Comparison of ENCODE assay signal across 23 mouse cellular contexts in genomic region chr1:94993338-94993737, GRCm38 (mm10).
DNase-seq lines count a peak whose midpoint lies in the region; TF ChIP-seq lines count a peak whose summit lies in the region.
"Had no signal": no experiment of that assay in that cellular context is flagged by ENCODE, and none has a peak within 500 bp of the region (broad histone marks: within the 10 kb centered on the region; RNA-seq: fewer than 3 reads in every experiment).

No protein-coding gene starts in this region.

- no peaks in the 10 kb centered on the region for H3K27me3 ChIP-seq in ES-Bruce4 (ENCODE audit: control insufficient read depth, insufficient read depth, low read length, poor library complexity, severe bottlenecking)
- H3K27me3 ChIP-seq: CH12.LX; embryonic facial prominence, embryonic 13.5 days; embryonic facial prominence, embryonic 15.5 days; forebrain, embryonic 12.5 days; Patski had no signal

- H3K27ac ChIP-seq in ES-Bruce4 (ENCODE audit: insufficient read depth, low read length) = peak overlapping the region; percentile 17; the same call in 1 of the 2 replicates
- no peak overlapping the region for H3K27ac ChIP-seq in ES-E14 (ENCODE audit: insufficient read depth, low read depth, low read length, poor library complexity, severe bottlenecking)
- H3K27ac ChIP-seq: embryonic facial prominence, embryonic 13.5 days; embryonic facial prominence, embryonic 15.5 days; forebrain, embryonic 10.5 days; forebrain, embryonic 12.5 days had no signal

- in situ Hi-C loops in ES-E14 (cut with MboI; ENCODE audit: low sequenced_read_pairs in 2 of 2, unreplicated experiment in 2 of 2) = no loop called here

- DNase-seq in ES-E14 (ENCODE audit: low read depth, low spot score) (peak; percentile 26), WW6 (ENCODE audit: low read depth, low spot score) (peak; percentile 3)
- DNase-seq in lung, postnatal 36 days = no peak
- DNase-seq in adrenal gland, adult 2 months = no peak
- no peak for DNase-seq in cerebellum, postnatal 10 days
- DNase-seq: adrenal gland, adult 8-10 months; adrenal gland, postnatal 14 days; adrenal gland, postnatal 36 days; B cell, adult 2 months; cerebellum, adult 11-12 months; cerebellum, adult 2 months; cerebellum, adult 9-10 months; cerebellum, postnatal 14 days; cerebellum, postnatal 36 days; embryo, embryonic 11 days had no signal

- no peak for TF ChIP-seq CTCF in ES-Bruce4 (IDR thresholded peaks at IDR 0.05; ENCODE audit: low read depth, low read length)

- TF ChIP-seq EP300 in ES-Bruce4 (IDR thresholded peaks at IDR 0.05; ENCODE audit: insufficient read depth, low read depth, low read length) = no peak

- no peaks in the 10 kb centered on the region for H3K4me1 ChIP-seq in ES-Bruce4 (ENCODE audit: control insufficient read depth, insufficient read depth, low read length)
- H3K4me1 ChIP-seq in ES-E14 (ENCODE audit: control insufficient read depth in 2 of 2, insufficient read depth in 2 of 2, low read length in 2 of 2, poor library complexity in 1 of 2) = peaks cover 0 to 2% of the 10 kb centered on the region in 2 experiments; a peak in 1 of 4 replicates
- H3K4me1 ChIP-seq: embryonic facial prominence, embryonic 13.5 days; embryonic facial prominence, embryonic 15.5 days had no signal

- H3K36me3 ChIP-seq in ES-Bruce4 (ENCODE audit: control insufficient read depth, insufficient read depth, low read length, poor library complexity, severe bottlenecking) (no peaks in the 10 kb centered on the region), ES-E14 (ENCODE audit: control insufficient read depth, insufficient read depth, low read length, poor library complexity, severe bottlenecking) (no peaks in the 10 kb centered on the region)
- H3K36me3 ChIP-seq: embryonic facial prominence, embryonic 13.5 days; embryonic facial prominence, embryonic 15.5 days; forebrain, embryonic 10.5 days; forebrain, embryonic 12.5 days had no signal

- no peak overlapping the region for H3K4me3 ChIP-seq in ES-Bruce4 (ENCODE audit: low read depth, low read length)
- no peak overlapping the region for H3K4me3 ChIP-seq in ES-E14 (ENCODE audit: insufficient read depth in 1 of 2, low read depth in 1 of 2, low read length in 2 of 2, poor library complexity in 1 of 2, severe bottlenecking in 1 of 2)
- H3K4me3 ChIP-seq: embryonic facial prominence, embryonic 13.5 days; embryonic facial prominence, embryonic 15.5 days; erythroblast, embryonic 14.5 days; forebrain, embryonic 10.5 days; forebrain, embryonic 12.5 days had no signal

- H3K9me3 ChIP-seq in ES-Bruce4 (replicated peaks; ENCODE audit: control insufficient read depth, insufficient read depth, low read length, poor library complexity, severe bottlenecking) (no peaks in the 10 kb centered on the region), ES-E14 (ENCODE audit: control insufficient read depth, insufficient read depth, low read depth, low read length) (no peaks in the 10 kb centered on the region)
- H3K9me3 ChIP-seq: embryonic facial prominence, embryonic 13.5 days; embryonic facial prominence, embryonic 15.5 days; forebrain, embryonic 10.5 days; forebrain, embryonic 12.5 days had no signal

- no peak for TF ChIP-seq POLR2A in ES-Bruce4 (IDR thresholded peaks at IDR 0.05; ENCODE audit: insufficient read depth, low read length)

- no peak overlapping the region for H3K9ac ChIP-seq in ES-Bruce4 (ENCODE audit: low read depth, poor library complexity, severe bottlenecking)
- no peak overlapping the region for H3K9ac ChIP-seq in ES-E14 (ENCODE audit: insufficient read depth, low read depth, low read length, poor library complexity, severe bottlenecking)
- H3K9ac ChIP-seq: embryonic facial prominence, embryonic 13.5 days; embryonic facial prominence, embryonic 15.5 days; forebrain, embryonic 12.5 days had no signal

TF ChIP-seq in ES-E14, 5 proteins besides CTCF, POLR2A, EP300 and RAD21:
- TF ChIP-seq CHD2 (IDR thresholded peaks at IDR 0.05; ENCODE audit: low read depth, low read length) (0 out of 2 replicates have a peak, but pooled peaks have one; percentile 24), ZNF384 (IDR thresholded peaks at IDR 0.05; ENCODE audit: low read depth, low read length) (no peak), ZC3H11A (IDR thresholded peaks at IDR 0.05; ENCODE audit: borderline replicate concordance, low read depth, low read length) (no peak), MAFK (IDR thresholded peaks at IDR 0.05; ENCODE audit: insufficient read depth, low read depth, low read length) (no peak)

Comparison
In these comparisons a context has a peak if more than half of its experiments do, and no peak if none do; other contexts are left out.
1. DNase-seq: peak in ES-E14 (single experiment) and WW6 (single experiment); none in lung, postnatal 36 days (single experiment), adrenal gland, adult 2 months (single experiment) and cerebellum, postnatal 10 days (0 of 2).